Mouse (Mus musculus): ENCODE measurements around the gene Gm42421. TPM values are rescaled to one million over a fixed set of nuclear protein-coding genes. Genes with fewer than 3 reads are reported as not detected.

The Gm42421 gene
- total RNA-seq, 2 experiments from 2014 or later: 1.5 to 2.0 TPM

GRCm38 (mm10) chr5:143933875-143934274, 5.9 kb downstream of the Gm42421 start:
- no peak for DNase-seq (ENCODE audit: low spot score in 2 of 2)

- DNase-seq (ENCODE audit: low spot score in 2 of 2): no peak
These were observed 8.2 kb downstream of the Gm42421 start for GRCm38 (mm10) chr5:143936156-143936555.

- no peak for DNase-seq (ENCODE audit: low spot score in 2 of 2)
These were observed 13.6 kb downstream of the Gm42421 start for GRCm38 (mm10) chr5:143941588-143941987.

DNA sequence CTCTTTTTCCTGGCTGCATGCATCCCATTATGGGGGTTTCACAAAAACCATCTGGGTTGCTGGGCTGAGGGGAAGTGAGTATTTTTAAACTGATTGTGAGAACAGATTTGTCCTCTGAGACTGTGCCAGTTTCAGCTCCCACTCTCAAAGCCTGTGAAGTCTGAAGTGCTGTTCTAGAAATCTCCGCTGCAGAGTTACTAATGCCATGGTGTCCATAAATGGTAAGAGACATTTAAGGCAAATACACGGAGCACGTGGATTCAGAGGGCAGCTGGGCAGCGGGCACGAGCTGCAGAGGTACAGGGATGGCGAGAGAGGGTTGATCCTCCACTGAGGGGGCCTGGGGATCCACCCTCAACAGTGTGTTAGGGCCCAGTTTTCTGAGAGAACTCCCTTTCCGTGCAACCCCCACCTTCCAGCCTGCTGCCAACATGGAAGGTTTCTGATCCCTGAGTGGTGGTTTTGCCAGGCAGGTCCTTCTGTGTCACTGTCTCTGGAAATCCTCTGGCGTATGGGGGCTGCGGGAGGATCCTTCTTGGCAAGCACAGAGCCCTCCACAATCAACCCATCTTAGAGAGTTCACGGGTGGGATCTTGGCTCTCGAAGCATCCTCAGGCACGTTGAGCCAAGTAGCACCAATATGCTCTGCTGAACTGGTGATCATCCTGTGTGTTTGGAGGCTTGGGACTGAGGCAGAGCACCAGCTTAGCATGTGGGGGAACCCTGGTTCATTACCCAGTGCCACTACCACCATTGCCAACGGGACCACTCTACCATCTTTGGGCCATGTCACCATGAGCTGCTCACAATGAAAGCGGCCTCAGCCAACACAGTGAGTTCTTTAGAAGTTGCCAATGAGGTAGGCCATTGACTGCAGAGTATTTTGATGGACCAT, 15.5 kb downstream of the Gm42421 start:
- DNase-seq (ENCODE audit: low spot score in 2 of 2): peak; percentile 76 to 83

GRCm38 (mm10) chr5:143948361-143948760, 20.4 kb downstream of the Gm42421 start:
- DNase-seq (ENCODE audit: low spot score in 2 of 2): no peak

- no peak for DNase-seq (ENCODE audit: low spot score in 2 of 2)
These were observed 22.0 kb downstream of the Gm42421 start for GRCm38 (mm10) chr5:143950016-143950415.

DNA sequence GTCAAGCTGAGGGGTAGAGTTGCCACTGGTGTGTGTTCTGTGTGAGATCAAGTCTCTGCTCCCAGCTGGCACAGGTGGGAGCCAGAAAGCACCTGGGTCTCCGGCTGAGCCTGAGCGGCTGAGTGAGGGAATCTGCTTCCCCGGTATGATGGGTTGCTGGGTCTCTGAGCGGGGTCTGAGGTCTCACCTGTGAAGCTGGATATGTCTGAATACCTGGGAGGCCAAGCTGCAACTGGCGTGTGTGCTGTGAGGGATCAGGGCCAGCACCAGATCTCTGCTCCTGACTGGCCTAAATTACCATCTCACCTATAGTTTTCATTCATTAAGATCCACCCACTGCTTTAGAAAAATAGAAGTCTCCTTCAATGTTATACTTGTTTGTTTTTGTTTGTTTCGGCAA, 29.1 kb downstream of the Gm42421 start:
- no peak for DNase-seq (ENCODE audit: low spot score in 2 of 2)

DNA sequence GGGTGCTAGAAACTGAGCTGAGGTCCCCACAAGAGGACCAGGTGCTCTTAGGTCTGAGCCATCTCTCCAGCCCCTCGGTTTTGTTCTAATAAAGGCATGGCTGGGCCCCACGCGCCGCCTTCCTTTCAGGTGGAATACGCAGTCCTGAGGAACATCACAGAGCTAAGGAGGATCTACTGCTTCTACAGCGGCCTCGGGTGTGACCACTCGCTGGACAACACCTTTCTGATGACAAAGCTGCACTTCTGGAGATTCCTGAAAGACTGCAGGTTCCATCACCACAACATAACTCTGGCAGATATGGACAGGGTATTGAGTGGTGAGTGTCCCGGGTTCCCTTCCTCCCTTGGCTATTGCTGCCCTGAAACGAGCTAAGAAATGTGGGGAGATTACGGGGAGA, 31.6 kb downstream of the Gm42421 start:
- no peak for DNase-seq (ENCODE audit: low spot score in 2 of 2)

DNA sequence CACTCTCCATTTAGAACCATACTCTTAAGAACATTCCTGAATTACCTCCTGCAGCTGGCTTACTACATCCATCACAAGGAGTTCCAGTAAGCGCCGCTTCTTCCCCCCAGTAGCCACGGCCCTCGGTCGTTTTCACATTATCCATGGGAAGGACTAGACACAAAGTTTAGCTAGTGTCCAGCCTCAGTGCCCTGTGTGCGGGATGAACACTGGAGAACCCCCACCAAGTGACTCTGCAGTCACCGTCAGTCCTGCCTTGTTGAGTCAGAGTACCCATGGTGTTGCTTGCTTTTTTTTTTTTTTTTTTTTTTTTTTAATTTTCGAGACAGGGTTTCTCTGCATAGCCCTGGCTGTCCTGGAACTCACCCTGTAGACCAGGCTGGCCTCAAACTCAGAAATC, 33.2 kb downstream of the Gm42421 start:
- no peak for DNase-seq (ENCODE audit: low spot score in 2 of 2)

GRCm38 (mm10) chr5:143965586-143966345, 37.8 kb downstream of the Gm42421 start:
- no peak for DNase-seq (ENCODE audit: low spot score in 2 of 2)

- DNase-seq (ENCODE audit: low spot score in 2 of 2): no peak
These were observed 38.7 kb downstream of the Gm42421 start for GRCm38 (mm10) chr5:143966671-143967070.

GRCm38 (mm10) chr5:143972628-143973027, 44.7 kb downstream of the Gm42421 start:
- DNase-seq (ENCODE audit: low spot score in 2 of 2): no peak

DNA sequence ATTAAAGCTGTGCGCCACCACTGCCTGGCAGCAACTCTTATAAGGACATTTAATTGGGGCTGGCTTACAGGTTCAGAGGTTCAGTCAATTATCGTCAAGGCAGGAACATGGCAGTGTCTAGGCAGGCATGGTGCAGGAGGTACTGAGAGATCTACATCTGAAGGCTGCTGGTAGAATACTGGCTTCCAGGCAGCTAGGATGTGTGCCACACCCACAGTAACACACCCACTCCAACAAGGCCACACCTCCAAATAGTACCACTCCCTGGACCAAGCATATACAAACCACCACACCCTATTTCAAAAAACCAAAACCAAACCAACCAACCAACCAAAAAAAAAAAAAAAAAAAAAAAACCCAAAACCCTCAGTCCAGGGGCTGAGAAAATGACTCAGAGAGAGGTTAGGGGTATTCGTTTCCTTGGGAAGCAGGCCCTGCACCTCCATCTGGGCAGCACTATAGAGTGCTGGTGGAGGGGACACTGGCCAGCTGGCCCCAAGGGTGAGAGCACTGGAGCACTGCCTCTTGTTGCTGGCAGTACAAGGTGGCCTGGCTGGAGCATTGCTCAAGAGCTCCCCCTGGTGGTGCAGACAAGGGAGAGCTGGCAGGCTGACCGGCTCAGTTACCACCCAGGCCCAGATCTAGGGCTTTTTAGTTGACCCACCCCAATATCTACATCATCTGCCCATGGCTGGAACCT, 47.1 kb downstream of the Gm42421 start:
- peak; percentile 50 to 72 for DNase-seq (ENCODE audit: low spot score in 2 of 2)

GRCm38 (mm10) chr5:143975631-143975933, 47.6 kb downstream of the Gm42421 start:
- no peak for DNase-seq (ENCODE audit: low spot score in 2 of 2)

GRCm38 (mm10) chr5:143976232-143976631, 48.3 kb downstream of the Gm42421 start:
- DNase-seq (ENCODE audit: low spot score in 2 of 2): no peak

GRCm38 (mm10) chr5:143976726-143977431, 48.9 kb downstream of the Gm42421 start:
- no peak for DNase-seq (ENCODE audit: low spot score in 2 of 2)

DNA sequence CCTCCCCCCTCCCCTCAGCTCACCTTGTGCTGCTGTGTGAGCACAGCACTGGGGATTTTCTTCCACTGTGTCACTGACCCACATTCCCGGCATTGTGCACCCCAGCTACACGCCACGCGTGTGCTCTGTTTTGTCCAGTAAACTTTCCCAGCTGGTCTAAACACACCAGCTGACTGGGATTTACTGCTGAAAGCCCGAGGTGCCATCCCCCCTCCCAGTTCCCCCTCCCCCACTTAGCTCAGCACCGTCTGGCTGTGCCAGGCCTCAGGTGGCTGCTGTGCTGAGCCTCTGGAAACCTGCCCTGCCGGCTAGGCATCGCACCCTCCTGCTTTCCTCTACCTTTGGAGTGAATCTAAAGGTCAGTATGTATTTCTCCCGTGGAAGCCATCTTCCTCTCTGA, 52.9 kb downstream of the Gm42421 start:
- no peak for DNase-seq (ENCODE audit: low spot score in 2 of 2)

DNA sequence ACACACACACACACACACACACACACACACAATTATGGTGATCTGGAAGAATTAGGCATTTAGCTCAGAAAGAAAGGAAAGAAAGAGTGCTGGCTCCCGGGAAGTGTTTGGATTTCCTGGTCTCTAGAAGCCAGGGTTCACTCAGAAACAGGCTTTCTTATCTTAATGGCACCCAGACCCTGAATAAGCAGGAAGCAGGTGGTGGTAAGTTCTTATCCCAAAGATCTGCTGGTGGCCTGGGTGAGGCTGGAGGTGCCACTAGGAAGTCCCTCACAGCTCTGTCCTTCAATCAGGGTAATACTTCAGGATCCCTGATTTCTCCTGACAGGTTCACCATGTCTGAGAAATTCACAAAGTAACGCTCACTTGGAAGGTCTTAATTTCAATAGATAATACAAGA, 54.4 kb downstream of the Gm42421 start:
- DNase-seq (ENCODE audit: low spot score in 2 of 2): no peak

DNA sequence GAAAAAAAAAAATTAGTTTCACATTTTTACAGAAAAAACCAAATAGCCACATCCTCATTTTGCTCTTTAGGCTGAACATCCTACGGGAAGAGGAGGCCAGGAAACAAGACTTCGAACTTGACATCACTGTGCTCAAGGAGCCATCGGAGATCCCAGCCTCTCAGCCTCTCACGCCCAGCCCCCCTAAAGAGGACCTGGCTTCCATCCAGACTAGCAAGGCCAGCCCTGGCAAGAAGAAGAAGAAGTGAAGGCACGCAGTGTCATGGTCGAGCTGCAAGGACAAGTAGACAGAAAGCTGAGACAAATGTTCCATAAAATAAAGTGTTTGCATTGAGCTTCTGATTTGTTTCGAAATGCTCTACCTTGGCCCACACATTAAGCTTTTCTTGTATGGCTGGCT, 57.4 kb downstream of the Gm42421 start:
- no peak for DNase-seq (ENCODE audit: low spot score in 2 of 2)

All from left cerebral cortex, adult 18-20 months (tissue).